Mouse (Mus musculus) spleen, embryonic (tissue): ENCODE measurements around the gene St13.

Experiments used
- CTCF ChIA-PET: fragments of 350-600 bp; sonication (Branson Sonifier 250); formaldehyde crosslinking; loops from one replicate; lab custom pipeline; 2022; lab: Charles Lee

The St13 gene

GRCm38 (mm10) chr15:81399638-81400315 is at the start of gene St13, which contains the start of gene Xpnpep3:
Gene St13 (minus strand): TSS chr15:81400077.
Gene Xpnpep3 (plus strand): TSS chr15:81400138.
- CTCF ChIA-PET, result interaction anchor here (0.5 to 0.6 kb wide), 3 partner anchors 22 to 1305 kb away, joined by 3 to 6 read pairs (median 4); no protein-coding TSS in a partner anchor

GRCm38 (mm10) chr15:81448463-81448862 is 48.6 kb upstream of the St13 start:
- CTCF ChIA-PET, result interaction anchor here (1.3 kb wide), 1 partner anchor 18 kb away, joined by 12 read pairs; the partner anchor contains the start of gene Rbx1

- CTCF ChIA-PET, result no interaction called here
Observed at GRCm38 (mm10) chr15:81439236-81439635, 39.4 kb upstream of the St13 start.

GRCm38 (mm10) chr15:81438345-81438744 is 38.5 kb upstream of the St13 start:
- CTCF ChIA-PET, result interaction anchor here (0.7 kb wide), 1 partner anchor 1052 kb away, joined by 3 read pairs; no protein-coding TSS in a partner anchor

- CTCF ChIA-PET, result interaction anchor here (1.1 kb wide), 1 partner anchor 10 kb away, joined by 3 read pairs; no protein-coding TSS in a partner anchor
Observed at GRCm38 (mm10) chr15:81431195-81431594, 31.3 kb upstream of the St13 start.

GRCm38 (mm10) chr15:81427947-81428346 is 28.1 kb upstream of the St13 start:
- CTCF ChIA-PET, result interaction anchor here (0.6 to 0.7 kb wide), 2 partner anchors 221 to 284 kb away, joined by 4 to 6 read pairs; no protein-coding TSS in a partner anchor

- CTCF ChIA-PET, result interaction anchor here (0.6 kb wide), 1 partner anchor 188 kb away, joined by 5 read pairs; no protein-coding TSS in a partner anchor
Observed at GRCm38 (mm10) chr15:81425311-81425710, 25.4 kb upstream of the St13 start.

- CTCF ChIA-PET, result interaction anchor here (0.6 kb wide), 1 partner anchor 22 kb away, joined by 6 read pairs; no protein-coding TSS in a partner anchor
Observed at GRCm38 (mm10) chr15:81422156-81422681, 22.3 kb upstream of the St13 start.

- CTCF ChIA-PET, result interaction anchor here (0.6 kb wide), 1 partner anchor 21 kb away, joined by 6 read pairs; no protein-coding TSS in a partner anchor
Observed at GRCm38 (mm10) chr15:81421454-81421853, 21.6 kb upstream of the St13 start.

GRCm38 (mm10) chr15:81418065-81418464 is 18.2 kb upstream of the St13 start:
- CTCF ChIA-PET, result no interaction called here

- CTCF ChIA-PET, result interaction anchor here (0.7 to 1.0 kb wide), 2 partner anchors 22 to 517 kb away, joined by 3 read pairs; no protein-coding TSS in a partner anchor
Observed at GRCm38 (mm10) chr15:81416763-81417310, 17.0 kb upstream of the St13 start.

GRCm38 (mm10) chr15:81408199-81408598 is 8.3 kb upstream of the St13 start, which contains the start of gene Dnajb7:
Gene Dnajb7 (minus strand): TSS chr15:81408299.
- CTCF ChIA-PET, result no interaction called here

GRCm38 (mm10) chr15:81405008-81405407 is 5.1 kb upstream of the St13 start:
- CTCF ChIA-PET, result no interaction called here

- CTCF ChIA-PET, result interaction anchor here (0.6 kb wide), 1 partner anchor 1305 kb away, joined by 4 read pairs; no protein-coding TSS in a partner anchor
Observed at GRCm38 (mm10) chr15:81399297-81399637, 610 bp downstream of the St13 start.

- CTCF ChIA-PET, result interaction anchor here (0.5 to 0.7 kb wide), 4 partner anchors 343 to 1596 kb away, joined by 3 to 7 read pairs (median 5); no protein-coding TSS in a partner anchor
Observed at GRCm38 (mm10) chr15:81398189-81398588, 1.7 kb downstream of the St13 start.

- CTCF ChIA-PET, result interaction anchor here (0.6 to 1.0 kb wide), 2 partner anchors 22 to 686 kb away, joined by 3 read pairs; no protein-coding TSS in a partner anchor
Observed at GRCm38 (mm10) chr15:81394211-81394915, 5.5 kb downstream of the St13 start.

- CTCF ChIA-PET, result no interaction called here
Observed at GRCm38 (mm10) chr15:81392997-81393396, 6.9 kb downstream of the St13 start.

- CTCF ChIA-PET, result no interaction called here
Observed at GRCm38 (mm10) chr15:81386327-81386726, 13.6 kb downstream of the St13 start.

- CTCF ChIA-PET, result interaction anchor here (0.9 kb wide), 1 partner anchor 18 kb away, joined by 3 read pairs; no protein-coding TSS in a partner anchor
Observed at GRCm38 (mm10) chr15:81378845-81379244, 21.0 kb downstream of the St13 start.

- CTCF ChIA-PET, result no interaction called here
Observed at GRCm38 (mm10) chr15:81374621-81375020, 25.3 kb downstream of the St13 start.

- CTCF ChIA-PET, result interaction anchor here (0.5 to 0.7 kb wide), 2 partner anchors 572 to 953 kb away, joined by 3 to 4 read pairs; no protein-coding TSS in a partner anchor
Observed at GRCm38 (mm10) chr15:81370356-81370755, 29.5 kb downstream of the St13 start.
